Mouse (Mus musculus): ENCODE measurements around the gene Ate1. TPM values are rescaled to one million over a fixed set of nuclear protein-coding genes. Genes with fewer than 3 reads are reported as not detected.
"Not testable (repeated sequence)": the region's sequence is repeated elsewhere in the genome, so short reads cannot be mapped to it uniquely, and the experiment has no call there.

Gene Ate1
- polyA plus RNA-seq, 1 experiment from 2014 or later, result 33.3 TPM

DNA sequence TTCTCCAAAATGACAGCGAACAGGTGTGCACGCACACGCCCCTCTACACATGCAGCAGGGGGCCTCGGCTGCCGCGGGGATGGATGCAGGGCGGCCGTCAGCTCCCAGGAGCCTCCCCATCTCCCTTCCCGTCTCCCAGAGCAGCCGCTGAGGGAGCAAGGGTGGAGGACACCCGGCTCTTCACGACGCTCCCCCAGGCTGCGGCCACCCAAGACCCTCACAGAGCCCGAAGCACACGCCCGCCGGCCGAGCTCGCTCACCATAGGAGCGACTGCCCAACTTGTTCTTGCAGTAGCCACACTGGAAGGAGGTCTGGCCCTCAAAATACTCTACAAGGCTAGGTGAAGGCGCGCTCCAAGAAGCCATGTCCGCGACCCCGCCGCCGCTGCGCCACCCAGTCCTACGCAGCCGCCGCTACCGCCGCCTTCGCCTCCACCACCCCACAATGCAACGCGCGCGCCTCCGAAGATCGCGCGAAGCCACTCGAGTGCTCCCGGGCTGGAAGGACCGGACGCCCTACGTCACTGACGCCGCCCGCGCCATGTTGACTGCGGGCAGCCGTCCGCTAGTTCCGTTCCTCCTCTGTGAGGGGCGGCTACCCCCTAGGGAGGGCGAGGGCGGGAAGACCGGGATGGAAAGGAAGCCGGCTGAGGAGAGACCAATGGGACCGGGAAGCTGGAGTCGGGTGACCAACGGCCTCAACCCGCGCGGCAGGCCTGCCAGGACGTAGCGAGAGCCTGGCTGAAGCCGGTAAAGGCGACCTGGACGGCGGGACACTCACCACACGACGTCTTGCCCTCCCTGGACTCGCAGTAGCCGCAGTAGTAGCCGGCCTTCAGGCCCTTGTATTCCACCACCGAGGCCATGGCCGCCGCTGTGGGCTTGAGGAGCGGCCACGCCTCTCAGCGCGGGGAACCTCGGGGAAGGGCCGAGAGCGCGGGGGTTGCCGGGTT is 797 bp downstream of the Ate1 start:
- H3K4me3 ChIP-seq, result peak overlapping the region; percentile 96
- H3K9ac ChIP-seq, result peak overlapping the region; percentile 98
- ATAC-seq, result peak; percentile 92
- no peaks in the 10 kb centered on the region; the same call in 1 of the 2 replicates for H3K9me3 ChIP-seq (replicated peaks)
- H3K27me3 ChIP-seq (replicated peaks), result no peaks in the 10 kb centered on the region
- H3K4me1 ChIP-seq, result peaks cover 36% of the 10 kb centered on the region
- under 1% methylated on average over 90 of the region's 90 CpGs for WGBS (ENCODE audit: insufficient replicate concordance)
- H3K36me3 ChIP-seq, result peaks cover 9% of the 10 kb centered on the region
- peak overlapping the region; percentile 81 for H3K4me2 ChIP-seq
- H3K27ac ChIP-seq, result peak overlapping the region; percentile 90

DNA sequence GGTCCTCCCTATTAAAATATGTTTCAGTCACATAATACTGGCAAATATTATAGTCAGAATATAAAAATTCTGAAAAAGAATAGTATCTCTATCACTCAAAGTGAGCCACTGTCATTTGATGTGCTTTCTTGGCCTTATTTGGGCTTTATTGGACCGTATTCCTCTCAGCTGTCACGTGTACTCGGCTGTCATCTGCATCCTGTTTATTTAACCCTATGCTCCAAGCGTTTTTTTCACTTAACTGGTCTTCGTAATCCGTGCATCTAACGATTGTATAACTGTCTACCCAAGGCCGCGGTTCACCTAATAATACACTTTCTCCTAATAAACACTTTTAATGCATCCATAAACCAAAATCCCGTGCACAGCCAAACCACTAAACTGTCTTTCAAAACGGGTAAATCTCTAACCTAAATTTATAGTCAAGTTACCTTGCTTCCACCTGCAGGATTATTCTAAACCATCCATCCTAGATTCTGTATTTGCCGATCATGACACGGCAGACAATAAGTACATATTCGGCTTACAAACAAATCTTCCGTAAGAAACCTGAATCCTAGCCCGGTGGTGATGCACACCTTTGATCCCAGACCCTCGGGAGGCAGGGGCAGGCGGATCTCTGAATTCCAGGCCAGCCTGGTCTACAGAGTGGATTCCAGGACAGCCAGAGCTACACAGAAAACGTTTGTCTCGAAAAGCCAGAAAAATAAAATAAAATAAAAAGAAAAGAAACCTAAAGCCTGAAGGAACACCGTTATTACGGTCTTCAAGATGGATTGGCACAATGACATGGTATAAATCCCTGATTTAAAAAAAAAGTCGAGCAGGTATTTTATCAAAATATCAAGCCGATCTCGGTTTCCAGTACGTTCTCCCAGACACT is 1.7 kb downstream of the Ate1 start:
- no peaks in the 10 kb centered on the region for H3K27me3 ChIP-seq (replicated peaks)
- H3K4me3 ChIP-seq, result peak overlapping the region; percentile 96
- H3K9ac ChIP-seq, result peak overlapping the region; percentile 98
- H3K27ac ChIP-seq, result peak overlapping the region; percentile 90
- H3K36me3 ChIP-seq, result peaks cover 15% of the 10 kb centered on the region
- H3K9me3 ChIP-seq (replicated peaks), result no peaks in the 10 kb centered on the region; the same call in 1 of the 2 replicates
- H3K4me1 ChIP-seq, result peaks cover 36% of the 10 kb centered on the region
- H3K4me2 ChIP-seq, result peak overlapping the region; percentile 81
- 30% methylated on average over 26 of the region's 26 CpGs for WGBS (ENCODE audit: insufficient replicate concordance)
- no peak for ATAC-seq

DNA sequence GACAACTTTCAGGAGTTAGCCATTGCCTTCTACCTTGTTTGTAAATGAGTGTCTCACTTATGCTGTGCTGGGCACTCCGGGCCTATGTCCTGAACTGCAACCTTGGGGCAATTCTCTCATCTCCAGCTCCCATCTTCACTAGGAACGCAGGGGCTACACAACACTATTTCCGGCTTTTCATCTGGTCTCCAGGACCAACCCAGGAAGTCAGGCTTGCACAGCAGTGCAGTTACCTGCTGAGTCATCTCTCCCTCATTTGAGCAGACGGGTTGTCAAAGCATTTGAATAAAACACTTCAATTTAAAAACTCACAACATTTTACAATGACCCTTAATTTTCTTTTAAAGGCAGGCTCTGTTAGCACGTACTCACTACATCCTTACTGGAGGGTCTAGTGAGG is 9.9 kb downstream of the Ate1 start:
- H3K4me3 ChIP-seq, result no peak overlapping the region
- H3K4me1 ChIP-seq, result 0 out of 2 replicates have a peak, but pooled peaks cover 6% of the 10 kb centered on the region
- no peak overlapping the region for H3K9ac ChIP-seq
- no peak overlapping the region for H3K4me2 ChIP-seq
- no peak for ATAC-seq
- WGBS (ENCODE audit: insufficient replicate concordance), result 72% methylated on average over 5 of the region's 5 CpGs
- H3K9me3 ChIP-seq (replicated peaks), result no peaks in the 10 kb centered on the region
- H3K27ac ChIP-seq, result no peak overlapping the region
- H3K36me3 ChIP-seq, result peaks cover 84% of the 10 kb centered on the region
- H3K27me3 ChIP-seq (replicated peaks), result no peaks in the 10 kb centered on the region

DNA sequence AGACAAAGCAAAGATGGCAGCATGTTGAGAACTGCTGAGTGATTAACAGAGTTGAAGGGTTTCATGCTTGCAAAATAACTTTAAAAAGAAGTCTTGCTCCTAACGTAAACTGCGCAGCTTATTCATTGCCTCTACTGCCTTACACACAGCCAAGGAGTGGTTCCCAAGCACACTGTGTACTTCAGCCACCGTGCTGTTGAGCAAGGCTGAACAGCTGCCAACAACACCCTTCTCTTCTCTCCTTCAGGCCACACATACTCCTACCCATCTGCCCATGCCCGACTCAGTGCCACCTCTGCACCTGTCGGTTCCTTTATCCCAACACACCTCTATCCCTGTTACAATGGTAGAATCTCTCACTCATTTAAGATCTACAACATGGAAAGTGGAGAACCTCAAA is 17.2 kb downstream of the Ate1 start:
- 87% methylated on average over 5 of the region's 5 CpGs for WGBS (ENCODE audit: insufficient replicate concordance)
- ATAC-seq, result no peak
- Histone ChIP-seq H3K36me3 (peaks cover 68% of the 10 kb centered on the region), H3K4me3 (no peak overlapping the region), H3K4me1 (no peaks in the 10 kb centered on the region), H3K27me3 (replicated peaks) (no peaks in the 10 kb centered on the region), H3K9me3 (replicated peaks) (no peaks in the 10 kb centered on the region), H3K27ac (no peak overlapping the region), H3K9ac (no peak overlapping the region), H3K4me2 (no peak overlapping the region)

DNA sequence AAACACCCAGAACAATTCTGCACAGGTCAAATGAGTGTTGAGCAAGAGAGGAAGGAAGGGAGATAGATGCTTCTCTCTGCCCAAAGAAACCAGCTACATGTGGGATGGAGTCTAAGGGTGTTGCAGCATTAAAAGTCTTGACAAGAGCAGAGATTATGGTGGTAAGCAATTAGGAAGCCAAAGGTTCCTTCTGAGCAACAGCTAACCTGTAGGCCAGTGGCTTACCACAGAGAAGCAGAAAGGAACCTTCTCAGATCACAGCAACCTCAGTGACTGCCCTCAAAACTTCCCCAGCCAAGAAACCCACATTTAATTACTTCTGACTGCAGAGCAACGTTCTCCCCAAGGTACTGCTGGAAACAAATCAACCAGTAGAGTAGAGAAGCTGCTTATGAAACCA is 18.7 kb downstream of the Ate1 start:
- WGBS (ENCODE audit: insufficient replicate concordance), result 61% methylated on average over 1 of the region's 1 CpGs

GRCm38 (mm10) chr7:130493346-130493745 is 26.8 kb downstream of the Ate1 start:
- Histone ChIP-seq H3K9ac (no peak overlapping the region), H3K27me3 (replicated peaks) (no peaks in the 10 kb centered on the region), H3K4me2 (no peak overlapping the region), H3K36me3 (peaks cover 18% of the 10 kb centered on the region), H3K27ac (no peak overlapping the region), H3K9me3 (replicated peaks) (no peaks in the 10 kb centered on the region), H3K4me1 (no peaks in the 10 kb centered on the region), H3K4me3 (no peak overlapping the region)
- 74% methylated on average over 3 of the region's 3 CpGs for WGBS (ENCODE audit: insufficient replicate concordance)
- ATAC-seq, result no peak

More for the DNA sequence above, 18.7 kb downstream of the Ate1 start:
- Histone ChIP-seq H3K9me3 (replicated peaks) (no peaks in the 10 kb centered on the region), H3K4me3 (no peak overlapping the region), H3K4me1 (no peaks in the 10 kb centered on the region), H3K36me3 (peaks cover 56% of the 10 kb centered on the region), H3K9ac (no peak overlapping the region), H3K4me2 (no peak overlapping the region), H3K27me3 (replicated peaks) (no peaks in the 10 kb centered on the region), H3K27ac (no peak overlapping the region)
- ATAC-seq, result no peak

DNA sequence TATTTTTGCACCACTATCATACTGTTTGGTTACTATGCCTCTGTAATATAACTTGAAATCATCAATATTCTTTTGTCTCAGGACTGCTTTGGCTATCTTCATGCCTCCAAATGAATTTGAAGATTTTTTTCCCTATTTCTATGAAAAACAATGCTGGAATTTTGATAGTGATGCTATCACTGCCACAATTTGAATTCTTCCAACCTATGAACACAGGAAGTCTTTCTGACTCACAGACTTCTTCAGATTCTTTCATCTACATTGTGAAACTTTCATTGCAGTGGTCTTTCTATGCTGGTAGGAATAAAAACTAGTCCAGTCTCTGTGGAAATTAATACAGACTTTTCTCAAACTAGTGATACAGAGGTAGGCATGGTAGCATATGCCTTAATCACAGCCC is 28.1 kb downstream of the Ate1 start:
- ATAC-seq, result no peak
- Histone ChIP-seq H3K4me3 (no peak overlapping the region), H3K4me2 (no peak overlapping the region), H3K9me3 (replicated peaks) (no peaks in the 10 kb centered on the region), H3K27me3 (replicated peaks) (no peaks in the 10 kb centered on the region), H3K4me1 (no peaks in the 10 kb centered on the region), H3K27ac (no peak overlapping the region), H3K36me3 (peaks cover 27% of the 10 kb centered on the region), H3K9ac (no peak overlapping the region)

GRCm38 (mm10) chr7:130479003-130479402 is 41.2 kb downstream of the Ate1 start:
- not testable (repeated sequence) for H3K9me3 ChIP-seq (replicated peaks); ATAC-seq; H3K4me3 ChIP-seq; H3K4me2 ChIP-seq; H3K9ac ChIP-seq; H3K4me1 ChIP-seq; H3K27ac ChIP-seq; H3K27me3 ChIP-seq (replicated peaks)
- 69% methylated on average over 3 of the region's 3 CpGs for WGBS (ENCODE audit: insufficient replicate concordance)
- peaks cover 45% of the 10 kb centered on the region for H3K36me3 ChIP-seq

DNA sequence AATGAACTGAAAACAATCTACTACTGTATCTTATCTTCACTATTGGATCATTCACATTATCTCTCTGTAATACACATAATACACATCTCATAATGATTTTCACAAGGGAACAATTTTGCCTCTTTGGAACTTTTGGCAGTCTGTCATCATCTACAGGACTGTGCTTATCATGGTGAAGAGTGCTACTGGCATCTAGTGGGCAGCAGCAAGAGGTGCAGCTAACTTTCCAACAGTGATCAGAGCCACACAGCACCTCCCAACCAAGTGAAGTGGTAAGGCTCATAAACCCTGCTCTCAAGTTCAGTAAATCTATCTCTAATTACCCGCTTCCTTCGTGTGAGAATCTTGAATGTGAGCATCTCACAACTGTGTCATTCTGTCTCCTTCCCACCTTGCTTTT is 44.2 kb downstream of the Ate1 start:
- Histone ChIP-seq H3K9ac (no peak overlapping the region), H3K27me3 (replicated peaks) (no peaks in the 10 kb centered on the region), H3K4me1 (no peaks in the 10 kb centered on the region), H3K4me2 (no peak overlapping the region), H3K4me3 (no peak overlapping the region), H3K9me3 (replicated peaks) (no peaks in the 10 kb centered on the region), H3K27ac (no peak overlapping the region), H3K36me3 (peaks cover 38% of the 10 kb centered on the region)
- ATAC-seq, result 0 out of 2 replicates have a peak, but pooled peaks have one; percentile 42
- WGBS (ENCODE audit: insufficient replicate concordance), result 65% methylated on average over 2 of the region's 2 CpGs

DNA sequence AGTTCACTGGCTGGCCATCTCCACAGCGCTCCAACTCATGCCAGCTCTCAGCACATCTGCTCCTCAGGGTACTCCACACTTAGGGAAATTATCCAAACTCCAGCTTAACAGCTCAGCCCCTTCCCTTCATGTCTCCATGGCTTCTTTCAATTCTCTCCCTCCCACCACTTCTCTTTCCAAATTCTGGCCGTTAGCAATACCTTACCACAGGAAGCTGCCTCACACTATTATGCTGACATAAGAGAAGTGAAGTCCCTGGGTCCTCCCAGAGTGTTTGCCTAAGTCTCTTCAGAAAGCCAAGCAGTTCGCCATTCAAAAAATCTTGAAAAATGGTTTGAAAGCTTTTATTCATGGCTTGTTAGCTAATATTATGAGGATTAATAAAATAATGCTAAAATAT is 46.3 kb downstream of the Ate1 start:
- Histone ChIP-seq H3K4me3 (no peak overlapping the region), H3K27me3 (replicated peaks) (no peaks in the 10 kb centered on the region), H3K27ac (no peak overlapping the region), H3K36me3 (peaks cover 20% of the 10 kb centered on the region), H3K9ac (no peak overlapping the region), H3K9me3 (replicated peaks) (no peaks in the 10 kb centered on the region), H3K4me1 (no peaks in the 10 kb centered on the region), H3K4me2 (no peak overlapping the region)
- no peak for ATAC-seq
- 59% methylated on average over 3 of the region's 3 CpGs for WGBS (ENCODE audit: insufficient replicate concordance)

- no peak overlapping the region for H3K4me2 ChIP-seq
- no peaks in the 10 kb centered on the region for H3K27me3 ChIP-seq (replicated peaks)
- no peak for ATAC-seq
- H3K9ac ChIP-seq, result no peak overlapping the region
- no peaks in the 10 kb centered on the region for H3K9me3 ChIP-seq (replicated peaks)
- no peak overlapping the region for H3K4me3 ChIP-seq
- H3K27ac ChIP-seq, result no peak overlapping the region
- peaks cover 17% of the 10 kb centered on the region; the same call in 1 of the 2 replicates for H3K36me3 ChIP-seq
- WGBS (ENCODE audit: insufficient replicate concordance), result 81% methylated on average over 6 of the region's 6 CpGs
- no peaks in the 10 kb centered on the region for H3K4me1 ChIP-seq
These were observed 47.5 kb downstream of the Ate1 start for GRCm38 (mm10) chr7:130472683-130473082.

DNA sequence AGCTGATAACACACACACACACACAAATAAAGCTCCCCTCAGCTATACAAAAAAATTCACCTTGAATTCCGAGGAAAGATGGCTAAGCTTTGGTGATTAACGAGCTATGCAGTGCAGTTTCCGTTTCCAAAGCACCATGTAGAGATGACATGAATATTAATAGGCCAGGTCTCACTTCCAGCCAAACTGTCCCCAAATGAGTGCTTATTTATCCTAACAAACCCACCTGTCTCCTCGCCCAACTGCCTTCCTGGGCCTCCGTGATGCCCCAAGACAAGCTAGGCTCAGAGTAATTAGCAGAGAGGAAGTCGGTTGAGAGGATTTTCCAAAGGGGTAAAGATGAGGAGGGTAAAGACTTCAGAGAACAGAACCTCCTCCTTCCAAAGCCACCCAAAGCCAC is 49.1 kb downstream of the Ate1 start:
- no peaks in the 10 kb centered on the region for H3K27me3 ChIP-seq (replicated peaks)
- H3K27ac ChIP-seq, result no peak overlapping the region
- no peaks in the 10 kb centered on the region for H3K4me1 ChIP-seq
- H3K4me3 ChIP-seq, result no peak overlapping the region
- H3K36me3 ChIP-seq, result peaks cover 15% of the 10 kb centered on the region; the same call in 1 of the 2 replicates
- no peaks in the 10 kb centered on the region for H3K9me3 ChIP-seq (replicated peaks)
- no peak overlapping the region for H3K9ac ChIP-seq
- no peak for ATAC-seq
- H3K4me2 ChIP-seq, result no peak overlapping the region
- 72% methylated on average over 6 of the region's 6 CpGs for WGBS (ENCODE audit: insufficient replicate concordance)

Data from liver, embryonic 12.5 days (tissue).